Mouse (Mus musculus): Measurements from ENCODE around the gene Spock3.
"Not testable (repeated sequence)": the region's sequence is repeated elsewhere in the genome, so short reads cannot be mapped to it uniquely, and the experiment has no call there.

Gene Spock3

DNA sequence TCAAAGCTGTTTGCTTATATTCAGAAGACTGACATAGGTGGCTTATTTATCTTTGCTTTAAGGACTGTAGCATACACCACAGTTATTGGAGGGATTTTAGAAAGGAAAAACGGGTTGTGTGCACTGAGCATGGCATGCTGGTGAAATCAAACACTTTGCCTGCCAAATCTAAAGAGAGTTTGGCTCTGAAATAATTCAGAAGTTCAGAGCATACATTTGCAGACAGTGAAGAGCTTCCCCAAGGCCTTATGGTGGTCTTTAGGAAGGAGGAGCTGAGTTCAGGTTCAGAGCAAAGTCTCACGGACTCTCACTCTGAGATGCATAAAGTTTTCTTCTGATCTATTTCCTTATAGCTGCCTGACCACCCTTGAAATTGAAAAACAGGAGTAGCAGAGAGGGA is at the start of gene Spock3:
Spock3 (plus strand) TSS at position 301 of the 400 bp plus-strand sequence.
- in situ Hi-C loops (cut with MboI; ENCODE audit: low sequenced_read_pairs): no loop called here

DNA sequence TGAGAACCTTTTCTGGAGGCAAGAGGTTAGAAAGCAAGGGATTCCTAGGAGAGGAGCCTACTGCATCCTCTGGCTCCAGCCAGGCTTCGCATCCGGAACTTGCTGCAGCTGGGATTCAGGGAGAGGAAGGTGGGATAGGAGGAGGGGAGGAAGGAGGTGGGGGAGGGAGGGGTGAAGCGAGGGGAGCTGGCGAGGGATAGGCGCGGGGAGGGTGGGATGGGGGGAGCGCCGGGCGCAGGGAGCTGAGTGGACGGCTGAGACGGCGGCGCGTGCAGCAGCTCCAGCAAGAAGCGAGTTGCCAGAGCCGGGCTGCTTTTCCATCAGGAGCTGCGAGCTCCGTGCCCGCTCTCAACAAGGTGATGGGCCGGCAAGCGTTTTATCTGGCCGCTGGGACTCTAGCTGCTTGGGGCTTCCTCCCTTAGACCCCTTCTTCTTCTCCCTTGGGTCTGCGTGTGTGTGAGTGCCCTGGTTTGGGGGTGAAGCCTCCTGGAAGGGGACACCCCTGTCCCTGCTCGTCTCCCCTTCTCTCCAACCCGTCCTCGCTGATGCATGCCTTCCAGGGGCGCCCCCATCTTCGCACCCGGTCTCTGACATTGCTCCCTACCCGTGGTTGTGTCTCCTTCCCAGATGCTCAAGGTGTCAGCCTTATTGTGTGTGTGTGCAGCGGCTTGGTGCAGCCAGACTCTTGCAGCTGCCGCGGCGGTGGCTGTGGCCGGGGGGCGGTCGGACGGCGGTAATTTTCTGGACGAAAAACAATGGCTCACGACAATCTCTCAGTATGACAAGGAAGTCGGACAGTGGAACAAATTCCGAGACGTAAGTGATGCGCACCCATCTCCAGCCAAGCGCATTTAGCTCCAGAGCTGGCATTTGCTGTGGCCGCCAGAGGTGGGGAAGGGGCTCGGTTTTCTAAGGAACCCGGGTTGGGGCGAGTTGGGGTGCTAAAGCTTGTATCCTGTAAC is 645 bp downstream of the Spock3 start:
- in situ Hi-C loops (cut with MboI; ENCODE audit: low sequenced_read_pairs): no loop called here

GRCm38 (mm10) chr8:62952481-62952880 is 1.7 kb downstream of the Spock3 start:
- in situ Hi-C loops (cut with MboI; ENCODE audit: low sequenced_read_pairs): no loop called here

DNA sequence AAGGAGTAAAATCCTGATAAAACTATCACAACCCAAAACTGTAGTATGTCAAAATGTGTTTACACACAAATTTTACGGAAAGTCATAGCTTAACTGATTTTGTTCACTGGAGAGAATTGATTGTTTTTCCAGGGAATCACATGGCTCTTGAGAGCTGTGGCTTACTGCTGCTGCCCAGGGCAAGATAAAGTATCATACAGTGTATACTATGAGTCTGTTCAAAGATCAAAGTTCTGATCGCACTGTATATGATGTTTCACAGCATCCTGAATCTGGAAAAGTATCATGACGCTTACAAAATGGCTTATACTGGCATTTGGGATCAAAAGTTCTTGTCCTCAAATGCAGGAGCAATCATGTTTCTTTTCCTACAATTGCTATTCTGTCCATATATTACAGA is 11.8 kb downstream of the Spock3 start:
- in situ Hi-C loops (cut with MboI; ENCODE audit: low sequenced_read_pairs): no loop called here

DNA sequence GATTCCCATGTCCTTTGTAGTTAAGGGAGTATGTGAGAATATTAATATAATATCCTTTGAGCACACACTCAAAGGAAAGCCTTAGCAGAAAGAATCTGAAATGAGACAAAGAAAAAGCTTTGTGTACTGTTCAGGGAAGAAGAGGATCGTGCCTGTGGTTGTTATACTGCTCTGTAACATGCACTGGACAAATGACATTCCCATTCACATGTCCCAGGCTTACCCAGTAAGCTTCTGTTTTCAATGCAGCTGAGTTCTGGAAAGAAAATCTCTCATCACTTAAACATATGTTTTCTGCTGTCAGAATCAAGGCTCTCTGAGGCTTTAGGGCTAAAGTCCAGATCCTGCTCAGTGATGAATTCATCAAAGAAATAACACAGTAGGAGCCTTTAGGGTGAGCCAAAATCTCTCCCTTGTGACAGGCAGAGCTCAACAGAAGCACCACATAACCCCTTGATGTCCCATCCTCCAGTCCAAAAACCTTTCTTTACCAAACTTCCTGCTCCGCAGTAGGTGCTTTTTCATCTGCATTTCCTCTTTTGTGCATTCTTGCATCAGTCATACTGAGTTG is 19.1 kb downstream of the Spock3 start:
- in situ Hi-C loops (cut with MboI; ENCODE audit: low sequenced_read_pairs): no loop called here

GRCm38 (mm10) chr8:63088984-63089383 is 138.2 kb downstream of the Spock3 start:
- in situ Hi-C loops (cut with MboI; ENCODE audit: low sequenced_read_pairs): no loop called here

DNA sequence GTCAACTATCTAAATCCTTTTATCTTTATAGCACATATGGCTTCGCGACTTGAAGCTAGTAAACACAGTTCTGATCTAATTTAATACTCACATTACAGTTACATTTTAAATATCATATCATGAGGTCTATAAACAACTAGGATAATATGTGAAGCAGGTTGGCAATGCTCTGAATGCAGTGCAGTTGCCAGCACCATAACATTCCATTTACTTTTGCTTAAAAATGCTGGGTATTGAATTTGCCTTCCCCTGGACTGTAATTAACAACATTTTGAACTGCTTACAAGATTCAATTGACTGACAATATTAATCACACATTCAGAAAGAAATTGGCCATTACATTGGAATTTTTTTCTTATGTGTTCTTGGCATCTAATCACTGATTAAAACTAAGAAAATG is 147.4 kb downstream of the Spock3 start:
- in situ Hi-C loops (cut with MboI; ENCODE audit: low sequenced_read_pairs): no loop called here

DNA sequence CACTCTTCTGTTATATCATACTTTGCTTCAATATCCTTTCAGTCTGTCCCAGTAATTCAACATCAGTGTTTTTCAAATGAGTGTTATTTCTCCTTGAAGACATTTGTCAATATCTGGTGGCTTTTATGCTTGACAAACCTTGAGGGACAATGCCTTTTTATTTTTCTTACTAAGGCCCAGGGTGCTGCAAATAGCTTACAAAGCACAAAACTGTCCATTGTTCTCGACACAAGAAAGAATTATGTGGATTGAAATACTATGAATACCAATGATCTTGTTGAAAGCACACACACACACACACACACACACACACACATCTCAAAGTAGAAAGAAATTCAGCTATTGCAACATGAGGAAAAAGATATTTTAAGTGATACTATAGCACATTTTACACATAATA is 159.0 kb downstream of the Spock3 start:
- in situ Hi-C loops (cut with MboI; ENCODE audit: low sequenced_read_pairs): no loop called here

DNA sequence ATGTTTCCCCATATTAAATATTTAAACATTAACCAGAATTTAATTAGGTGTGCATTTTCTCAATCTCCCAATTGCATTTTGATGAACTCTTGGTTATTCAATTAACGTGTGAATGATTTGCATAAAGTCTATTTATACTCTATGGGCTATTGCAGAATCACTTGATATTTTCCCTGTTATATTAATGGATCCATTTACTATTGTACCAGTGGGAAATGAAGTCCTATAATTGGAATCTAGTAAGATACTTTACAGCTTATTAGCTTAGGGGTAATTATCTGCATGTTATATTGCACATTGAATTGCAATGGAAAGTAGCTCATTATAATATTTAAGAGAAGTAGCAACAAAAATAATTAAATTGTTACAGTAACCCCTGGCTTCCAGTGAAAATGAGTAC is 162.1 kb downstream of the Spock3 start:
- in situ Hi-C loops (cut with MboI; ENCODE audit: low sequenced_read_pairs): no loop called here

DNA sequence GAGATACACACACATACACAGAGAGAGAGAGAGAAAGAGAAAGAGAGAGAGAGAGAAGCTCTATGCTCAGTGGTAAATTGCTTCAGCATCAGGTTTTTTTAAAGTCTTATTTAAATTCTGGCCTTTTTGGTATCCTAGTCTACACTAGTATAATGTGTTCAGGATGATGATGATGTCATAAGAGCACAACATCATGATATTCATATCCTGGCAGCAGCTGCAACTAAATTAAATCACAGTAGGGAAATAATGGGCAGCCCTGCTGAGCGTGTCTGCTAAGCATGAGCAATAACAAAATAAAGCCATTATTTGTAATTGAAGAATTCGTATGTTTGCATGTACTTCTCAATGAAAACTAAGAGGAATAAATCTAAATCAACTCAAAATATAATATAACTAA is 169.7 kb downstream of the Spock3 start:
- in situ Hi-C loops (cut with MboI; ENCODE audit: low sequenced_read_pairs): no loop called here

DNA sequence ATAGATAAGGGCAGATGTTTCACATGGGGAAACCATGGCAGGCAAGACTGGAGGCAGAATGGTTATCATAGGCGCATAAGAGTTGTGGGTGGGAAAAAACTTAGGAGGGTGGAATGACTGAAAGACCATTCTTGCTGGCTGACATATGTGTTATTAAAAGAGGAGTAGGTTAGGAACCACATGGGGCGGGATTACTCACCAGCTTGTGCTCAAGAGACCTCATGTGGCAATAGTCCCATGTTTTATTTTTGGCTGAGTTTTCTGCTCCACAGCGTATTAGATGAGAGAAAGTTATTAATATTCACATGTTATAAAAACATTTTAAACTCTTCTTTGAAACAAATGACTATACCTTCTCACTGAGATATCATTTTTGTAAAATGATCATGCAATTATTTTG is 184.6 kb downstream of the Spock3 start:
- in situ Hi-C loops (cut with MboI; ENCODE audit: low sequenced_read_pairs): no loop called here

- in situ Hi-C loops (cut with MboI; ENCODE audit: low sequenced_read_pairs): not testable (repeated sequence)
Measured at GRCm38 (mm10) chr8:63163861-63164260, 213.1 kb downstream of the Spock3 start.

DNA sequence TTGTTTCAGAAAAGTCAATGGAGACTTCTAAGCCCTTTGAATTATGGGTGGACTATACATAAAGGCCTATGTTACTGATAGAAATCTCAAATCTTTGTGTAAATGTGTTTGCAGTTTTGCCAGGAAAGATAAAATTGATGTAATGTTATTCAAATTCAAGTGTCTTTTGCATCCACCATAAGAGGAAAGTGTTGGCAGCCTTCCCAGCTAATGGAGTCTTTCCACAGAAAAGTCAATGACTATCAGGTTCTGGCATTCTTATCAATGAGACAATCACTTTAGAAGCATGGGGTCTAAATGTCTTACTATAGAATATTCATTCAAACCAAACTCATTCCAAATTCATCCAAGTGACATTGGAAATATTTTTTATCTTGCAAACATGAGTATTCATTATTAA is 214.5 kb downstream of the Spock3 start:
- in situ Hi-C loops (cut with MboI; ENCODE audit: low sequenced_read_pairs): no loop called here

GRCm38 (mm10) chr8:63169956-63170355 is 219.1 kb downstream of the Spock3 start:
- in situ Hi-C loops (cut with MboI; ENCODE audit: low sequenced_read_pairs): no loop called here

DNA sequence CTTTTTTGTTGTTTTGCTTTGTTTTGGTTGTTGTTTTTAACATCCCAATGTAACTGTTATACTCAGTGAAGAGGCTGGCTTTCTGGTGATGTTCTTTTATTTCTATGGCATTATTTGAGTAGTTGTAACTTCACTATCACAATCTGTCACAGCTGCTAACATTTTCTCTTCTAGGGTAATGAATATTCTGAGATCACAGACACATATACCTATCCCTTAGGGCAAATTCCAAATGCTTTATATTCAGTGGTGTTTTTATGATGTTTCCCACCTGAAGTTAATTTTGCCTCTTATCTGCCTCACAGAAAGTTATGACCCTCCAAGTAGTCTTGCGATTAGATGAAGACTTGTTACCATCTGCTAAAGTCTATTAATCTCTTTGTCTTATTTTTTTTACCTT is 230.5 kb downstream of the Spock3 start:
- in situ Hi-C loops (cut with MboI; ENCODE audit: low sequenced_read_pairs): no loop called here

- in situ Hi-C loops (cut with MboI; ENCODE audit: low sequenced_read_pairs): no loop called here
Measured at GRCm38 (mm10) chr8:63258812-63259385, 308.1 kb downstream of the Spock3 start.

GRCm38 (mm10) chr8:63262516-63262915 is 311.7 kb downstream of the Spock3 start:
- in situ Hi-C loops (cut with MboI; ENCODE audit: low sequenced_read_pairs): no loop called here

GRCm38 (mm10) chr8:63335366-63335765 is 384.6 kb downstream of the Spock3 start:
- in situ Hi-C loops (cut with MboI; ENCODE audit: low sequenced_read_pairs): no loop called here

DNA sequence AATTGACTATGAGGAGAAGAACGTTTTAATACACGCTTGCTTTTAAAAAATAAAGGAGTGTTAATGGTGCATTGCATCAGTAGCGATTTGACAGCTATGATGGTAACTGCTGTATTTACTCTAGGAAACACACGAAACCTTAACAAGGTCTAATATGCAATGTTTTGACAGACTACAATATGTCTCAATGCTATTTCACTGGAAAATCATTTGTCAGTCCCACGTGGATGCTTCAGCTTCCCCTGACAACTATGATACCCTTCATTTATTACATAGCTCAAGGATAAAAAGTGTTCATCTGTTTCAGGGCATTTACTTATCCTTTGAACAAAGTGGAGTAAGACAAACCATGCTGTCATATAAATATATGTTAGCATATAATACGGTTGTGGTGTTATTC is 417.8 kb downstream of the Spock3 start:
- in situ Hi-C loops (cut with MboI; ENCODE audit: low sequenced_read_pairs): no loop called here

DNA sequence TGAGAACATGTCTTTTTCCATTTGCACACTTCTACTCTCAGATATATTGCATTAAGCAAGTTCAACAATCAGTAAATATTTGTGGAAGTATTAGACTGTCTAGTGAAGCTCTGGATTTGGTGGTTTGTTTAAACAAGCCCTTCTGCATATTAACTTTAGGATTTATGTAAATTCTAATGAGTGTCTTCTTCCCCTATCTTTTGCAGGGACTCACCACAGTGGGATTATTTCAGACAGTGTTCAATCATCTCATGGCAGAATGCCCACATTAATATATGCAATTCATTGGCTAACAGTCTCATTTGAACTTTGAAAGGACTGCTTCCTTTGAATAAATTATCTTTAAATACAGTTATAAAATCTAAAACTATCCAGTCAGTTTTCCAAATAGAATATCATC is 446.9 kb downstream of the Spock3 start:
- in situ Hi-C loops (cut with MboI; ENCODE audit: low sequenced_read_pairs): no loop called here

Measured in CH12F3 (cell line).